Mouse (Mus musculus) B cell, adult 62 days (primary cell): ENCODE data around the gene Ncl. TPM values are rescaled to one million over a fixed set of nuclear protein-coding genes. Genes with fewer than 3 reads are reported as not detected.

Experiments
- total RNA-seq: library from RNA; stranded (reverse); gene quantifications from 4 replicates; pipeline ENCODE4 v1.2.4, GENCODE M21; 2023

The Ncl gene
- 523 to 570 TPM (median 562 TPM) in 4 replicates for total RNA-seq

GRCm38 (mm10) chr1:86358906-86359797 is at the start of gene Ncl:
Gene Ncl (minus strand): TSS chr1:86359400.

GRCm38 (mm10) chr1:86302532-86302931 is 56.7 kb downstream of the Ncl start, which contains the start of gene B3gnt7:
Gene B3gnt7 (plus strand): TSS chr1:86302832.

Other genes starting within 250 kb of the Ncl start
- gene Htr2b, start 247.4 kb downstream of the Ncl start, total RNA-seq, result not detected in 4 replicates
- gene Gm21972, start 225.8 kb downstream of the Ncl start, total RNA-seq, result 1.9 to 2.3 TPM (median 2.0 TPM) in 3 of 4 replicates, not detected in the other
- gene Armc9, start 204.6 kb downstream of the Ncl start, total RNA-seq, result 5.3 to 7.1 TPM (median 6.6 TPM) in 4 replicates
- 19.4 to 26.5 TPM (median 21.7 TPM) in 4 replicates for gene B3gnt7, start 56.6 kb downstream of the Ncl start, total RNA-seq
- not detected in 4 replicates for gene Nmur1, start 66.8 kb upstream of the Ncl start, total RNA-seq
- not detected in 4 replicates for gene Tex44, start 66.9 kb upstream of the Ncl start, total RNA-seq
- gene Ptma, start 167.3 kb upstream of the Ncl start, total RNA-seq, result 1,771 to 1,875 TPM (median 1,797 TPM) in 4 replicates
- gene Pde6d, start 223.2 kb upstream of the Ncl start, total RNA-seq, result 18.1 to 24.4 TPM (median 21.1 TPM) in 4 replicates
- gene Cops7b, start 223.5 kb upstream of the Ncl start, total RNA-seq, result 11.9 to 14.8 TPM (median 12.6 TPM) in 4 replicates